Mouse (Mus musculus) intestine, embryonic 16.5 days (tissue): ENCODE results near the gene Map4k2. TPM values are rescaled to one million over a fixed set of nuclear protein-coding genes. Genes with fewer than 3 reads are reported as not detected.

ENCODE experiments used
- ATAC-seq: fragments of 200-750 bp; cut with Nextera tagmentation; 2 replicates; pipeline ENCODE4 v1.8.0; 2017; ENCODE audit warnings: moderate TSS enrichment, moderate library complexity
- H3K27ac ChIP-seq: fragments of 300-500 bp; sonication (generic); 2 replicates; pipeline ENCODE4 v1.5.1; 2014; ENCODE audit warnings: mild to moderate bottlenecking, low read length
- H3K27me3 ChIP-seq: fragments of 300-500 bp; sonication (generic); replicated peaks from 2 replicates; pipeline ENCODE4 v1.6.1; 2014; ENCODE audit warnings: low read length, control low read depth, mixed read lengths; ENCODE audit not compliant: control insufficient read depth, insufficient read depth
- H3K36me3 ChIP-seq: fragments of 300-500 bp; sonication (generic); 2 replicates; pipeline ENCODE4 v1.6.1; 2014; ENCODE audit warnings: low read length, control low read depth; ENCODE audit not compliant: control insufficient read depth, insufficient read depth
- H3K4me1 ChIP-seq: fragments of 300-500 bp; sonication (generic); 2 replicates; pipeline ENCODE4 v1.6.1; 2014; ENCODE audit warnings: low read length, control low read depth, mixed read lengths; ENCODE audit not compliant: control insufficient read depth, insufficient read depth
- H3K4me2 ChIP-seq: fragments of 300-500 bp; sonication (generic); 2 replicates; pipeline ENCODE4 v1.6.1; 2014; ENCODE audit warnings: low read depth, low read length, control low read depth
- H3K4me3 ChIP-seq: fragments of 300-500 bp; sonication (generic); 2 replicates; pipeline ENCODE4 v1.5.1; 2014; ENCODE audit warnings: mild to moderate bottlenecking, low read length
- H3K9ac ChIP-seq: fragments of 300-500 bp; sonication (generic); 2 replicates; pipeline ENCODE4 v1.6.1; 2014; ENCODE audit warnings: low read depth, low read length
- H3K9me3 ChIP-seq: fragments of 300-500 bp; sonication (generic); 2 replicates; pipeline ENCODE4 v1.6.1; 2016; ENCODE audit warnings: low read length, control low read depth; ENCODE audit not compliant: control insufficient read depth
- WGBS: fragments of 180-500 bp; shearing (Covaris S2); extraction: QIAGEN DNeasy Blood & Tissue Kit; methylation state at CpG from one replicate; pipeline ENCODE4 v1.1.7; 2014; 5-methylcytosine and 5-hydroxymethylcytosine counted together
- polyA plus RNA-seq: library from polyadenylated mRNA; unstranded; fragments of >200 nt; fragmentation: Nextera tagmentation; extraction: Ambion mirVana; gene quantifications from 2 replicates; pipeline ENCODE4 v1.2.1, GENCODE M21; 2015

Gene Map4k2
- polyA plus RNA-seq, 1 experiment from 2014 or later = 10.0 TPM

- Histone ChIP-seq H3K4me1 (peaks cover 22% of the 10 kb centered on the region), H3K27ac (no peak overlapping the region), H3K27me3 (no peaks in the 10 kb centered on the region), H3K36me3 (peaks cover 13% of the 10 kb centered on the region), H3K9ac (no peak overlapping the region), H3K4me3 (no peak overlapping the region), H3K4me2 (no peak overlapping the region), H3K9me3 (no peaks in the 10 kb centered on the region)
- no peak for ATAC-seq
- WGBS = 94% methylated on average over 5 of the region's 5 CpGs
Measured at GRCm38 (mm10) chr19:6381238-6381637, 40.3 kb downstream of the Map4k2 start.

GRCm38 (mm10) chr19:6382323-6382924, 41.5 kb downstream of the Map4k2 start:
- no peak for ATAC-seq
- no peak overlapping the region for H3K9ac ChIP-seq
- WGBS = 72% methylated on average over 4 of the region's 4 CpGs
- peaks cover 22% of the 10 kb centered on the region for H3K4me1 ChIP-seq
- H3K4me3 ChIP-seq = no peak overlapping the region
- H3K36me3 ChIP-seq = peaks cover 8% of the 10 kb centered on the region; the same call in 1 of the 2 replicates
- no peak overlapping the region for H3K4me2 ChIP-seq
- H3K27me3 ChIP-seq = no peaks in the 10 kb centered on the region
- H3K9me3 ChIP-seq = no peaks in the 10 kb centered on the region
- no peak overlapping the region for H3K27ac ChIP-seq

GRCm38 (mm10) chr19:6383470-6383869, 42.5 kb downstream of the Map4k2 start:
- H3K9ac ChIP-seq = no peak overlapping the region
- no peak for ATAC-seq
- H3K27ac ChIP-seq = peak overlapping the region; percentile 49; the same call in 1 of the 2 replicates
- H3K4me3 ChIP-seq = no peak overlapping the region
- peaks cover 22% of the 10 kb centered on the region for H3K4me1 ChIP-seq
- no peaks in the 10 kb centered on the region for H3K9me3 ChIP-seq
- H3K36me3 ChIP-seq = peaks cover 2% of the 10 kb centered on the region; the same call in 1 of the 2 replicates
- H3K4me2 ChIP-seq = no peak overlapping the region
- no peaks in the 10 kb centered on the region for H3K27me3 ChIP-seq
- WGBS = 47% methylated on average over 5 of the region's 5 CpGs

GRCm38 (mm10) chr19:6384128-6384527, 43.2 kb downstream of the Map4k2 start, which contains the start of gene Pygm:
TSS of gene Pygm (plus strand) at chr19:6384399.
- H3K9ac ChIP-seq = 0 out of 2 replicates have a peak within 1 kb of the TSS, but pooled peaks have one; percentile 29
- WGBS = 20% methylated on average over 7 of the region's 7 CpGs
- no peak within 1 kb of the TSS for H3K4me3 ChIP-seq
- no peaks in the 10 kb centered on the region for H3K36me3 ChIP-seq
- H3K9me3 ChIP-seq = no peaks in the 10 kb centered on the region
- peak; percentile 43; the same call in 1 of the 2 replicates for ATAC-seq
- H3K4me2 ChIP-seq = no peak within 1 kb of the TSS
- H3K27me3 ChIP-seq = no peaks in the 10 kb centered on the region
- H3K4me1 ChIP-seq = peaks cover 25% of the 10 kb centered on the region
- H3K27ac ChIP-seq = peak within 1 kb of the TSS; percentile 49; the same call in 1 of the 2 replicates

GRCm38 (mm10) chr19:6384954-6385353, 44.0 kb downstream of the Map4k2 start:
- 80% methylated on average over 11 of the region's 11 CpGs for WGBS
- no peaks in the 10 kb centered on the region for H3K27me3 ChIP-seq
- no peaks in the 10 kb centered on the region for H3K36me3 ChIP-seq
- no peak overlapping the region for H3K4me2 ChIP-seq
- no peak overlapping the region for H3K9ac ChIP-seq
- ATAC-seq = no peak
- no peaks in the 10 kb centered on the region for H3K9me3 ChIP-seq
- H3K4me3 ChIP-seq = no peak overlapping the region
- no peak overlapping the region for H3K27ac ChIP-seq
- peaks cover 33% of the 10 kb centered on the region for H3K4me1 ChIP-seq

GRCm38 (mm10) chr19:6385419-6385818, 44.5 kb downstream of the Map4k2 start:
- 80% methylated on average over 5 of the region's 5 CpGs for WGBS
- H3K4me2 ChIP-seq = no peak overlapping the region
- ATAC-seq = no peak
- no peaks in the 10 kb centered on the region for H3K9me3 ChIP-seq
- 0 out of 2 replicates have a peak overlapping the region, but pooled peaks have one; percentile 21 for H3K9ac ChIP-seq
- no peak overlapping the region for H3K4me3 ChIP-seq
- no peaks in the 10 kb centered on the region for H3K36me3 ChIP-seq
- no peak overlapping the region for H3K27ac ChIP-seq
- H3K4me1 ChIP-seq = peaks cover 34% of the 10 kb centered on the region
- no peaks in the 10 kb centered on the region for H3K27me3 ChIP-seq

GRCm38 (mm10) chr19:6385821-6386220, 44.9 kb downstream of the Map4k2 start:
- Histone ChIP-seq H3K4me2 (no peak overlapping the region), H3K9me3 (no peaks in the 10 kb centered on the region), H3K4me3 (no peak overlapping the region), H3K4me1 (peaks cover 34% of the 10 kb centered on the region), H3K9ac (no peak overlapping the region), H3K27me3 (no peaks in the 10 kb centered on the region), H3K36me3 (no peaks in the 10 kb centered on the region), H3K27ac (no peak overlapping the region)
- WGBS = 84% methylated on average over 7 of the region's 7 CpGs
- ATAC-seq = no peak

- H3K27me3 ChIP-seq = no peaks in the 10 kb centered on the region
- H3K4me1 ChIP-seq = peaks cover 34% of the 10 kb centered on the region
- no peak overlapping the region for H3K27ac ChIP-seq
- H3K9ac ChIP-seq = no peak overlapping the region
- H3K36me3 ChIP-seq = no peaks in the 10 kb centered on the region
- H3K9me3 ChIP-seq = no peaks in the 10 kb centered on the region
- no peak for ATAC-seq
- no peak overlapping the region for H3K4me2 ChIP-seq
- WGBS = 70% methylated on average over 9 of the region's 9 CpGs
- no peak overlapping the region for H3K4me3 ChIP-seq
Measured at GRCm38 (mm10) chr19:6386234-6386633, 45.3 kb downstream of the Map4k2 start.

- H3K36me3 ChIP-seq = 0 out of 2 replicates have a peak, but pooled peaks cover 3% of the 10 kb centered on the region
- no peak overlapping the region for H3K4me2 ChIP-seq
- H3K27ac ChIP-seq = no peak overlapping the region
- no peaks in the 10 kb centered on the region for H3K27me3 ChIP-seq
- H3K9me3 ChIP-seq = no peaks in the 10 kb centered on the region
- H3K4me1 ChIP-seq = peaks cover 34% of the 10 kb centered on the region
- 86% methylated on average over 13 of the region's 13 CpGs for WGBS
- no peak overlapping the region for H3K9ac ChIP-seq
- H3K4me3 ChIP-seq = no peak overlapping the region
- no peak for ATAC-seq
Measured at GRCm38 (mm10) chr19:6388006-6388405, 47.1 kb downstream of the Map4k2 start.
